Mouse (Mus musculus): Measurements from ENCODE around the gene Fosl1. TPM values are rescaled to one million over a fixed set of nuclear protein-coding genes. Genes with fewer than 3 reads are reported as not detected.
"Not testable (repeated sequence)": the region's sequence is repeated elsewhere in the genome, so short reads cannot be mapped to it uniquely, and the experiment has no call there.

The Fosl1 gene
- 1 to 10 TPM in 3 of 26 experiments, under 1 TPM in 2, not detected in 21; 0.25 to 4.3 (median 1.9) TPM for total RNA-seq (2018; cell fraction: chromatin; rRNA removed)
- under 1 TPM in 10 of 26 experiments, not detected in 16; 0.06 to 0.71 (median 0.27) TPM for total RNA-seq (2018; cell fraction: cytosol; rRNA removed)
- total RNA-seq (2018; cell fraction: nucleus; rRNA removed), result under 1 TPM in 4 of 26 experiments, not detected in 22; 0.68 to 0.80 (median 0.72) TPM
- 0.43 TPM in 1 of 3 replicates, not detected in the others for polyA plus RNA-seq (2018)

- 2% methylated on average over 70 of the region's 70 CpGs for WGBS (ENCODE audit: missing documents)
- Histone ChIP-seq H3K27ac (no peak within 1 kb of the TSS), H3K79me2 (ENCODE audit: inconsistent target) (no peaks in the 10 kb centered on the region), H3K4me3 (ENCODE audit: inconsistent target) (peak within 1 kb of the TSS; percentile 37), H3K36me3 (ENCODE audit: inconsistent target) (no peaks in the 10 kb centered on the region)
Measured at GRCm38 (mm10) chr19:5447515-5448353, at the start of gene Fosl1. Fosl1 (plus strand) TSS chr19:5447547.

DNA sequence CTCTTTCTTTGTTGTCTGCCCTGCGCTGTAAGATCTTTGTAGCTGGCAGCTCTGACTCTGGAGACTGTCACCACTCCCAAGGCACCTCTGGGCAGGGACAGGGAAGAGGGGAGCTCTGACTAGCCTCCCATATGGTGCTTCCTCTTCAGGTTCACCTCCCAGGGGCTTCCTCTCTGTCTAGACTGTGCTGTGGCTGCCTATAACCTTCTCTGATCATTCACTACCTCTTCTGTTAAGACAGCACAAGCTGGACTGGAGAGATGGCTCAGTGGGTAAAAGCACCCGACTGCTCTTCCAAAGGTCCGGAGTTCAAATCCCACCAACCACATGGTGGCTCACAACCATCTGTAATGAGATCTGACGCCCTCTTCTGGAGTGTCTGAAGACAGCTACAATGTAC is 46.3 kb upstream of the Fosl1 start:
- H3K79me2 ChIP-seq (ENCODE audit: inconsistent target); H3K4me3 ChIP-seq (ENCODE audit: inconsistent target); H3K27ac ChIP-seq; H3K36me3 ChIP-seq (ENCODE audit: inconsistent target): not testable (repeated sequence)
- 93% methylated on average over 3 of the region's 4 CpGs for WGBS (ENCODE audit: missing documents)

- Histone ChIP-seq H3K79me2 (ENCODE audit: inconsistent target) (peaks cover under 1% of the 10 kb centered on the region; the same call in 1 of the 2 replicates), H3K27ac (no peak within 1 kb of the TSS), H3K36me3 (ENCODE audit: inconsistent target) (no peaks in the 10 kb centered on the region), H3K4me3 (ENCODE audit: inconsistent target) (no peak within 1 kb of the TSS)
- 97% methylated on average over 8 of the region's 8 CpGs for WGBS (ENCODE audit: missing documents)
Measured at GRCm38 (mm10) chr19:5402293-5402692, 45.1 kb upstream of the Fosl1 start, which contains the start of gene Tsga10ip. Tsga10ip (minus strand) TSS chr19:5402526.

DNA sequence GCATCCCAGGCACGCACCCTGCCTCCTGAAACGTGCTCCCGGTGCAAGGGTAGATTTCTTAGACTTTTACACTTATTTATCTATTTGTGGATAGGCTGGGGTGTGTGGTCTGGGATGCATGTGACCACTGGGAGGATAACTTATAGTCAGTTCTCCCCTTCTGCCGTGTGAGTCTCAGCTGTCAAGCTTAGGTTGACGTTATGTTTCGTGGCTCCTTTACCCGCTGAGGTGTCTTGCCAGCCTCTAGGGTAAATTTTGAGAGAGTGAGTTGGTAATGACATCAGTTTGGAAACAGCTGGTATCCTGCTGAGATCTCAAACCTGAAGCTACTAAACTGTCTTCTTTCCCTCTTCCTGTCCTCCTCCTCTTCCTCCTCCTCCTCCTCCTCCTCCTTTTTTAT is 41.4 kb upstream of the Fosl1 start:
- Histone ChIP-seq H3K27ac (peak overlapping the region; percentile 12; the same call in 1 of the 2 replicates), H3K79me2 (ENCODE audit: inconsistent target) (peaks cover 4% of the 10 kb centered on the region; the same call in 1 of the 2 replicates), H3K36me3 (ENCODE audit: inconsistent target) (no peaks in the 10 kb centered on the region), H3K4me3 (ENCODE audit: inconsistent target) (peak overlapping the region; percentile 84)
- 20% methylated on average over 7 of the region's 7 CpGs for WGBS (ENCODE audit: missing documents)

DNA sequence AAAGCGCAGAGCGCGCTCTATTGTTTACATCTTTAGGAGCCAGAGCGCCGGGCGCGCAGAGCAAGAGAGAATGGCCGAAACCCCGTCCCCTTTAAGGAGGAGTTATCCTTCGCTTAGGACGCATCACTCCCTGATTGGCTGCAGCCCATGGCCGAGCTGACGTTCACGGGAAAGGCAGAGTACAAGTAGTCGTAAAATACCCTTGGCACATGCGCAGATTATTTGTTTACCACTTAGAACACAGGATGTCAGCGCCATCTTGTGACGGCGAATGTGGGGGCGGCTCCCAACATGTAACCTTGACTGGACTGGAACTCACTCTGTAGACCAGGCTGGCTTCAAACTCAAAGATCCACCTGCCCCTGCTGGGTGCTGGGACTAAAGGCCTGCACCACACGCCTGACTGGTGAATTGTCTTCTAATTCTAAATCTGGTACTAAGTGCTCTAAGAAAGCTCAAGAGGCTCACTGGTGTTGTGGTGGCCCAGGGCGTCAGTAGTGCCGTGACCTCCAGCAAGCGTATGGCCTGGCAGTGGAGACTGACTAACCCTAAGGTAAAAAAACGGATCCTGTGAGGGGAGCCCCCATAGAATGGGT is 40.7 kb upstream of the Fosl1 start:
- not testable (repeated sequence) for H3K36me3 ChIP-seq (ENCODE audit: inconsistent target); H3K79me2 ChIP-seq (ENCODE audit: inconsistent target)
- 16% methylated on average over 17 of the region's 25 CpGs for WGBS (ENCODE audit: missing documents)
- H3K4me3 ChIP-seq (ENCODE audit: inconsistent target), result peak overlapping the region; percentile 84
- peak overlapping the region; percentile 92 for H3K27ac ChIP-seq

DNA sequence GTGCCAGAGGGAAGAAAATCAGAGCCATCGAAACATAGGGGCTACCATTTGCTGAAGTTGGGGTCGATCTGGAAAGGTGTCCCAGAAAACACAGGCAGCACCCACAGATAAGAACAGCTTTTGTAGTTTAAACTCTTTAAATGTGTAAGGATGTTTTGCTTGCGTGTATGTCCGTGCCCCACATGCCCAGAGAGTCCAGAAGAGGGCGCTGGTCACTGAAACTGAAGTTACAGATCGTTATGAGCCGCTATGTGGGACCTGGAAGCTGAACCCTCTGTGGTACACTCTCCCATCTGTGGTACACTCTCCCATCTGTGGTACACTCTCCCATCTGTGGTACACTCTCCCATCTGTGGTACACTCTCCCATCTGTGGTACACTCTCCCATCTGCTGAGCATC is 40.2 kb upstream of the Fosl1 start:
- H3K4me3 ChIP-seq (ENCODE audit: inconsistent target), result peak overlapping the region; percentile 84
- H3K27ac ChIP-seq, result peak overlapping the region; percentile 92
- no peaks in the 10 kb centered on the region for H3K36me3 ChIP-seq (ENCODE audit: inconsistent target)
- WGBS (ENCODE audit: missing documents), result 17% methylated on average over 7 of the region's 7 CpGs
- H3K79me2 ChIP-seq (ENCODE audit: inconsistent target), result peaks cover 4% of the 10 kb centered on the region; the same call in 1 of the 2 replicates

GRCm38 (mm10) chr19:5408057-5409001 is 39.0 kb upstream of the Fosl1 start:
- H3K36me3 ChIP-seq (ENCODE audit: inconsistent target), result no peaks in the 10 kb centered on the region
- H3K4me3 ChIP-seq (ENCODE audit: inconsistent target), result no peak overlapping the region
- WGBS (ENCODE audit: missing documents), result 43% methylated on average over 13 of the region's 13 CpGs
- peaks cover 4% of the 10 kb centered on the region; the same call in 1 of the 2 replicates for H3K79me2 ChIP-seq (ENCODE audit: inconsistent target)
- H3K27ac ChIP-seq, result peak overlapping the region; percentile 92

- Histone ChIP-seq H3K4me3 (ENCODE audit: inconsistent target) (no peak overlapping the region), H3K27ac (peak overlapping the region; percentile 92)
- WGBS (ENCODE audit: missing documents), result 80% methylated on average over 5 of the region's 5 CpGs
Measured at GRCm38 (mm10) chr19:5409068-5409467, 38.3 kb upstream of the Fosl1 start.

GRCm38 (mm10) chr19:5410641-5411040 is 36.7 kb upstream of the Fosl1 start:
- peaks cover 4% of the 10 kb centered on the region; the same call in 1 of the 2 replicates for H3K79me2 ChIP-seq (ENCODE audit: inconsistent target)
- no peak overlapping the region for H3K27ac ChIP-seq
- H3K4me3 ChIP-seq (ENCODE audit: inconsistent target), result no peak overlapping the region
- no peaks in the 10 kb centered on the region for H3K36me3 ChIP-seq (ENCODE audit: inconsistent target)
- 92% methylated on average over 5 of the region's 5 CpGs for WGBS (ENCODE audit: missing documents)

More at GRCm38 (mm10) chr19:5409068-5409467, 38.3 kb upstream of the Fosl1 start:
- Histone ChIP-seq H3K79me2 (ENCODE audit: inconsistent target) (peaks cover 4% of the 10 kb centered on the region; the same call in 1 of the 2 replicates), H3K36me3 (ENCODE audit: inconsistent target) (no peaks in the 10 kb centered on the region)

GRCm38 (mm10) chr19:5411961-5412360 is 35.4 kb upstream of the Fosl1 start:
- H3K79me2 ChIP-seq (ENCODE audit: inconsistent target), result peaks cover 4% of the 10 kb centered on the region; the same call in 1 of the 2 replicates
- H3K4me3 ChIP-seq (ENCODE audit: inconsistent target), result no peak overlapping the region
- H3K36me3 ChIP-seq (ENCODE audit: inconsistent target), result no peaks in the 10 kb centered on the region
- H3K27ac ChIP-seq, result no peak overlapping the region
- WGBS (ENCODE audit: missing documents), result 93% methylated on average over 5 of the region's 5 CpGs

GRCm38 (mm10) chr19:5413840-5414239 is 33.5 kb upstream of the Fosl1 start:
- Histone ChIP-seq H3K79me2 (ENCODE audit: inconsistent target) (no peaks in the 10 kb centered on the region), H3K4me3 (ENCODE audit: inconsistent target) (no peak overlapping the region), H3K27ac (no peak overlapping the region), H3K36me3 (ENCODE audit: inconsistent target) (no peaks in the 10 kb centered on the region; the same call in 1 of the 2 replicates)
- WGBS (ENCODE audit: missing documents), result 83% methylated on average over 4 of the region's 4 CpGs

DNA sequence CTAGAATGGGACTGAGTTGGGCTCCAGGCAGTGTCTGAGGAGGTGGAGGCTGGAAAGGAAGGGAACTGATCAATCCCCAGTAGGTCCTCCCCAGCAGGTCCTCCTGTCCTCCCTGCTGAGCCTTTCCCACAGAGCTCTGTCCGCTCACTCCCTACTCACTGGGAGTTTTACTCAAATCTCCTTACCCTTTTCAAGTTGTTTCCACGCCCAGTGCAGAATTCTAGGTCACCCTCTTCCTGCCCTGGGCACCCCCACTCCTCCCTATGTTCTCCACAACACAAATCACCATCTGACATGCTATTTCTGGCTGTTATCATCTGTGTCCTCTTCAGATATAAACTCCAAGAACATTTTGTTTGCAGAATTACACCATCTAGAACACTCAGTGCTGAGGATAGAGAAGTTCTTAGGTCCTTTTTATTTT is 32.8 kb upstream of the Fosl1 start:
- WGBS (ENCODE audit: missing documents), result 95% methylated on average over 2 of the region's 2 CpGs
- no peak overlapping the region for H3K27ac ChIP-seq

GRCm38 (mm10) chr19:5418750-5419466 is 28.4 kb upstream of the Fosl1 start:
- 98% methylated on average over 6 of the region's 8 CpGs for WGBS (ENCODE audit: missing documents)
- peaks cover 6% of the 10 kb centered on the region; the same call in 1 of the 2 replicates for H3K79me2 ChIP-seq (ENCODE audit: inconsistent target)
- no peak overlapping the region for H3K27ac ChIP-seq

More for the DNA sequence above, 32.8 kb upstream of the Fosl1 start:
- no peaks in the 10 kb centered on the region for H3K79me2 ChIP-seq (ENCODE audit: inconsistent target)
- no peak overlapping the region for H3K4me3 ChIP-seq (ENCODE audit: inconsistent target)
- peaks cover 3% of the 10 kb centered on the region; the same call in 1 of the 2 replicates for H3K36me3 ChIP-seq (ENCODE audit: inconsistent target)

More at GRCm38 (mm10) chr19:5418750-5419466, 28.4 kb upstream of the Fosl1 start:
- H3K36me3 ChIP-seq (ENCODE audit: inconsistent target), result peaks cover 17% of the 10 kb centered on the region; the same call in 1 of the 2 replicates
- no peak overlapping the region for H3K4me3 ChIP-seq (ENCODE audit: inconsistent target)

Data from macrophage (primary cell).